ENCODE assay signal across 8 mouse cellular contexts in the genomic region with DNA sequence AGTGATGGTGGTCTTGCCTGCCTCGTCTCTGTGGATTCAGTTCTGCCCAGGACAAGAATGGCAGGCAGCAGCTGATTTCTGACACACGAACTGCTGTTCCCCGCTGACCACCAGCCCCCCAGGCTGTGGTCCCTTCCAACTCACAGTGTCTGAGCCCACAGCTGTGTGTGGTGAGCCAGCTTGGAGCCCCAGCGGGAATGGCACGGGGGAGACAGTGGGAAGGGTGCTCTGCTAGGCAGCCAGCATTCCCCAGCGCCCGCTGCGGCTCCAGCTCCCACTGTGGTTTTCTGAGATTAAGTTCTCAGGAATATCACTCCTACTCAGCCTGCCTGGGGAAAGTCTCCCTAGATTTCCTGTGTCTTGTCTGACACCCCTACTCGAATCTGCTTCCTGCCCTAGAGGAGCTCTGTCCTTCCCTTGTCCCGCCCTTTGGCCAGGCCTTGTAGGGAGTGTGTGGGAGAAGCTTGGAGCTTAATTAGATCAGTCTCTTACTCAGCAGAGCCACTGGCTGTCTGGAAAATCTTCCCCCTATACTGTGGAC. TPM values are rescaled to one million over a fixed set of nuclear protein-coding genes. Genes with fewer than 3 reads are reported as not detected.
DNase-seq lines count a peak whose midpoint lies in the region; ATAC-seq and TF ChIP-seq lines count a peak whose summit lies in the region.

No protein-coding gene starts in this region.

- no peak overlapping the region for H3K9ac ChIP-seq in forebrain, embryonic 11.5 days (ENCODE audit: low read length)
- H3K9ac ChIP-seq in kidney, postnatal 0 days (ENCODE audit: low read depth, low read length), result peak overlapping the region; percentile 35; the same call in 1 of the 2 replicates

- H3K4me3 ChIP-seq in forebrain, embryonic 10.5 days, result no peak overlapping the region
- no peak overlapping the region for H3K4me3 ChIP-seq in forebrain, embryonic 11.5 days (ENCODE audit: low read depth, low read length)
- H3K4me3 ChIP-seq in kidney, postnatal 0 days (replicated peaks; ENCODE audit: low read depth, low read length), result no peak overlapping the region
- no peak overlapping the region for H3K4me3 ChIP-seq in thymus, adult 2 months (ENCODE audit: control insufficient read depth, insufficient read depth, low read length)

- no peak for ATAC-seq in forebrain, embryonic 11.5 days (replicated peaks; ENCODE audit: low FRiP score)
- peak; percentile 60 for ATAC-seq in kidney, postnatal 0 days (replicated peaks; ENCODE audit: low FRiP score, low read depth)

- TF ChIP-seq CTCF in kidney, postnatal 0 days (IDR thresholded peaks at IDR 0.05; ENCODE audit: low read depth), result no peak
- TF ChIP-seq CTCF in thymus, adult 2 months (IDR thresholded peaks at IDR 0.05; ENCODE audit: borderline replicate concordance, control insufficient read depth, extremely low read depth, insufficient read depth, low read length, poor library complexity), result no peak

- no peaks in the 10 kb centered on the region for H3K9me3 ChIP-seq in forebrain, embryonic 10.5 days
- H3K9me3 ChIP-seq in forebrain, embryonic 11.5 days (ENCODE audit: control insufficient read depth, low read length), result no peaks in the 10 kb centered on the region
- no peaks in the 10 kb centered on the region for H3K9me3 ChIP-seq in kidney, postnatal 0 days (replicated peaks; ENCODE audit: low read length)

- no peak overlapping the region for H3K4me2 ChIP-seq in forebrain, embryonic 11.5 days (ENCODE audit: low read depth, low read length, severe bottlenecking)
- no peak overlapping the region for H3K4me2 ChIP-seq in kidney, postnatal 0 days (ENCODE audit: low read length)

- WGBS in forebrain, embryonic 10.5 days, result 63% methylated on average over 10 of the region's 10 CpGs
- WGBS in forebrain, embryonic 11.5 days, result 63% methylated on average over 10 of the region's 10 CpGs
- WGBS in kidney, postnatal 0 days, result 32% methylated on average over 10 of the region's 10 CpGs
- WGBS in thymus, adult 2 months, result 88% methylated on average over 10 of the region's 10 CpGs

- peaks cover 15% of the 10 kb centered on the region; the same call in 1 of the 2 replicates for H3K4me1 ChIP-seq in forebrain, embryonic 10.5 days
- H3K4me1 ChIP-seq in forebrain, embryonic 11.5 days (replicated peaks; ENCODE audit: control insufficient read depth, insufficient read depth, low read length), result no peaks in the 10 kb centered on the region
- peaks cover 13% of the 10 kb centered on the region; the same call in 1 of the 2 replicates for H3K4me1 ChIP-seq in kidney, postnatal 0 days (replicated peaks; ENCODE audit: insufficient read depth, low read length)
- H3K4me1 ChIP-seq in thymus, adult 2 months (replicated peaks; ENCODE audit: control insufficient read depth, insufficient read depth, low read length), result peaks cover 3% of the 10 kb centered on the region

- H3K27me3 ChIP-seq in forebrain, embryonic 10.5 days (ENCODE audit: poor library complexity, severe bottlenecking), result no peaks in the 10 kb centered on the region
- no peaks in the 10 kb centered on the region for H3K27me3 ChIP-seq in forebrain, embryonic 11.5 days (ENCODE audit: control insufficient read depth, insufficient read depth, low read length)
- no peaks in the 10 kb centered on the region for H3K27me3 ChIP-seq in kidney, postnatal 0 days (ENCODE audit: insufficient read depth, low read length)
- H3K27me3 ChIP-seq in thymus, adult 2 months (ENCODE audit: control insufficient read depth, insufficient read depth, low read length), result no peaks in the 10 kb centered on the region

- DNase-seq in forebrain, embryonic 10.5 days (ENCODE audit: extremely low spot score, low spot score), result no peak
- no peak for DNase-seq in forebrain, embryonic 11.5 days (ENCODE audit: low spot score)
- DNase-seq in Muller cell, postnatal 12 days (ENCODE audit: inconsistent ontology term), result peak; percentile 80
- peak; percentile 67 for DNase-seq in heart, adult 8-10 months (ENCODE audit: low spot score)
- DNase-seq in kidney, postnatal 0 days (ENCODE audit: low spot score), result peak; percentile 87
- peak; percentile 55 for DNase-seq in lung, postnatal 36 days
- no peak for DNase-seq in thymus, adult 2 months
- DNase-seq in thymus, postnatal 14 days, result no peak

- H3K36me3 ChIP-seq in forebrain, embryonic 10.5 days (replicated peaks), result peaks cover 82% of the 10 kb centered on the region
- peaks cover 2% of the 10 kb centered on the region; the same call in 1 of the 2 replicates for H3K36me3 ChIP-seq in forebrain, embryonic 11.5 days (ENCODE audit: control insufficient read depth, insufficient read depth, low read length)
- peaks cover 2% of the 10 kb centered on the region; the same call in 1 of the 2 replicates for H3K36me3 ChIP-seq in kidney, postnatal 0 days (ENCODE audit: insufficient read depth, low read length)
- peaks cover 6% of the 10 kb centered on the region; the same call in 1 of the 2 replicates for H3K36me3 ChIP-seq in thymus, adult 2 months (ENCODE audit: control insufficient read depth, insufficient read depth, low read length)

- peak overlapping the region; percentile 21; the same call in 1 of the 2 replicates for H3K27ac ChIP-seq in forebrain, embryonic 10.5 days
- no peak overlapping the region for H3K27ac ChIP-seq in forebrain, embryonic 11.5 days (ENCODE audit: low read depth, low read length)
- H3K27ac ChIP-seq in kidney, postnatal 0 days, result peak overlapping the region; percentile 71
- no peak overlapping the region for H3K27ac ChIP-seq in thymus, adult 2 months (ENCODE audit: control insufficient read depth, insufficient read depth, low read length)

- TF ChIP-seq POLR2A in thymus, adult 2 months (IDR thresholded peaks at IDR 0.05; ENCODE audit: control insufficient read depth, extremely low read depth, insufficient read depth, low read length, poor library complexity), result no peak

RNA-seq across cellular contexts. Expression of a gene that starts 7.8 kb away (rescaled TPM):
- 196 and 197 TPM in 2 replicates for polyA plus RNA-seq in forebrain, embryonic 10.5 days (2016; fragmentation: Nextera tagmentation; extraction: Ambion mirVana)
- 138 and 162 TPM in 2 replicates for polyA plus RNA-seq in forebrain, embryonic 11.5 days (2014; fragmentation: Nextera tagmentation; extraction: Ambion mirVana)
- 1 to 10 TPM; 5.6 to 8.6 (median 7.7) TPM for total RNA-seq in heart, adult 8-10 months (2022)
- 55.1 and 61.1 TPM in 2 replicates for polyA plus RNA-seq in kidney, postnatal 0 days (2015; fragmentation: Nextera tagmentation; extraction: Ambion mirVana)
- 59.0 and 75.8 TPM in 2 replicates for polyA plus RNA-seq in thymus, adult 2 months (2012; rRNA removed)

RNA-seq across cellular contexts. Expression of a gene that starts 29.0 kb away (rescaled TPM):
- polyA plus RNA-seq in forebrain, embryonic 10.5 days (2016; fragmentation: Nextera tagmentation; extraction: Ambion mirVana), result 58.5 and 60.0 TPM in 2 replicates
- 23.2 and 23.7 TPM in 2 replicates for polyA plus RNA-seq in forebrain, embryonic 11.5 days (2014; fragmentation: Nextera tagmentation; extraction: Ambion mirVana)
- 1 to 10 TPM; 2.3 to 3.8 (median 3.0) TPM for total RNA-seq in heart, adult 8-10 months (2022)
- 16.9 and 19.6 TPM in 2 replicates for polyA plus RNA-seq in kidney, postnatal 0 days (2015; fragmentation: Nextera tagmentation; extraction: Ambion mirVana)
- 23.9 and 30.5 TPM in 2 replicates for polyA plus RNA-seq in thymus, adult 2 months (2012; rRNA removed)

RNA-seq across cellular contexts. Expression of a gene that starts 46.2 kb away (rescaled TPM):
- 8.6 and 8.9 TPM in 2 replicates for polyA plus RNA-seq in forebrain, embryonic 10.5 days (2016; fragmentation: Nextera tagmentation; extraction: Ambion mirVana)
- polyA plus RNA-seq in forebrain, embryonic 11.5 days (2014; fragmentation: Nextera tagmentation; extraction: Ambion mirVana), result 5.1 and 5.9 TPM in 2 replicates
- 10 to 100 TPM; 64.2 to 67.2 (median 65.6) TPM for total RNA-seq in heart, adult 8-10 months (2022)
- 10.1 and 10.3 TPM in 2 replicates for polyA plus RNA-seq in kidney, postnatal 0 days (2015; fragmentation: Nextera tagmentation; extraction: Ambion mirVana)
- polyA plus RNA-seq in thymus, adult 2 months (2012; rRNA removed), result 9.1 and 12.6 TPM in 2 replicates

Comparison
In these comparisons a context has a peak if more than half of its experiments do, and no peak if none do; other contexts are left out.
1. H3K27ac ChIP-seq: peak in forebrain, embryonic 10.5 days (single experiment) and kidney, postnatal 0 days (single experiment); none in forebrain, embryonic 11.5 days (single experiment) and thymus, adult 2 months (single experiment).
2. DNase-seq: peak in Muller cell, postnatal 12 days (single experiment), heart, adult 8-10 months (single experiment), kidney, postnatal 0 days (single experiment) and lung, postnatal 36 days (single experiment); none in forebrain, embryonic 10.5 days (single experiment), forebrain, embryonic 11.5 days (single experiment), thymus, adult 2 months (single experiment) and thymus, postnatal 14 days (single experiment).